Mouse (Mus musculus) liver, postnatal 0 days (tissue): Measurements from ENCODE around the gene Gm49322. TPM values are rescaled to one million over a fixed set of nuclear protein-coding genes. Genes with fewer than 3 reads are reported as not detected.

Experiments used
- ATAC-seq: fragments of 200-750 bp; cut with Nextera tagmentation; 2 replicates; pipeline ENCODE4 v1.8.0; 2017; ENCODE audit warnings: mild to moderate bottlenecking, moderate library complexity
- DNase-seq: peaks from one replicate; pipeline ENCODE4 v3.0.0-alpha.2; 2016
- H3K27ac ChIP-seq: fragments of 300-500 bp; sonication (generic); 2 replicates; pipeline ENCODE4 v1.5.1; 2014; ENCODE audit warnings: antibody characterized with exemption, moderate library complexity, mild to moderate bottlenecking, low read depth
- H3K27me3 ChIP-seq: fragments of 300-500 bp; sonication (generic); 2 replicates; pipeline ENCODE4 v1.6.1; 2014; ENCODE audit warnings: low read length, control low read depth, mixed read lengths; ENCODE audit not compliant: insufficient read depth
- H3K36me3 ChIP-seq: fragments of 300-500 bp; sonication (generic); replicated peaks from 2 replicates; pipeline ENCODE4 v1.6.1; 2014; ENCODE audit warnings: mild to moderate bottlenecking, control low read depth, low read length, moderate library complexity, mixed read lengths; ENCODE audit not compliant: insufficient read depth
- H3K4me1 ChIP-seq: fragments of 300-500 bp; sonication (generic); 2 replicates; pipeline ENCODE4 v1.6.1; 2014; ENCODE audit warnings: antibody characterized with exemption, mild to moderate bottlenecking, control low read depth; ENCODE audit not compliant: insufficient read depth
- H3K4me2 ChIP-seq: fragments of 300-500 bp; sonication (generic); 2 replicates; pipeline ENCODE4 v1.6.1; 2014; ENCODE audit warnings: low read depth, mild to moderate bottlenecking, low read length, moderate library complexity, mixed read lengths
- H3K4me3 ChIP-seq: fragments of 300-500 bp; sonication (generic); 2 replicates; pipeline ENCODE4 v1.5.1; 2014; ENCODE audit warnings: low read depth, low read length
- H3K9ac ChIP-seq: fragments of 300-500 bp; sonication (generic); replicated peaks from 2 replicates; pipeline ENCODE4 v1.6.1; 2014; ENCODE audit warnings: mild to moderate bottlenecking, moderate library complexity
- H3K9me3 ChIP-seq: fragments of 300-500 bp; sonication (generic); 2 replicates; pipeline ENCODE4 v1.6.1; 2016; ENCODE audit warnings: mild to moderate bottlenecking, control low read depth, low read length, mixed read lengths
- CTCF ChIP-seq: sonication (generic); IDR thresholded peaks from 2 replicates; pipeline ENCODE4 v1.5.1; 2016; ENCODE audit warnings: antibody characterized with exemption, low read depth
- EP300 ChIP-seq: IDR thresholded peaks from 2 replicates; pipeline ENCODE4 v1.6.1; 2016; ENCODE audit warnings: antibody characterized with exemption, low read depth, mild to moderate bottlenecking
- WGBS: fragments of 180-500 bp; shearing (Covaris S2); extraction: QIAGEN DNeasy Blood & Tissue Kit; methylation state at CpG from one replicate; pipeline ENCODE4 v1.1.7; 2014; ENCODE audit not compliant: insufficient replicate concordance; 5-methylcytosine and 5-hydroxymethylcytosine counted together
- polyA plus RNA-seq: library from polyadenylated mRNA; unstranded; fragments of >200 nt; fragmentation: Nextera tagmentation; extraction: Ambion mirVana; gene quantifications from 2 replicates; pipeline ENCODE4 v1.2.1, GENCODE M21; 2015

Gm49322 gene
- polyA plus RNA-seq, 1 experiment from 2014 or later: 0.52 TPM

- H3K4me2 ChIP-seq: no peak overlapping the region
- ATAC-seq (no peak), DNase-seq (no peak)
- peaks cover 24% of the 10 kb centered on the region for H3K36me3 ChIP-seq
- H3K27me3 ChIP-seq: no peaks in the 10 kb centered on the region
- no peaks in the 10 kb centered on the region for H3K9me3 ChIP-seq
- H3K4me1 ChIP-seq: peaks cover 6% of the 10 kb centered on the region; the same call in 1 of the 2 replicates
- WGBS: 75% methylated on average over 6 of the region's 6 CpGs
- no peak overlapping the region for H3K4me3 ChIP-seq
- no peak overlapping the region for H3K9ac ChIP-seq
- no peak for TF ChIP-seq EP300
- TF ChIP-seq CTCF: no peak
- no peak overlapping the region for H3K27ac ChIP-seq
These were observed 8.5 kb downstream of the Gm49322 start for GRCm38 (mm10) chr10:80614351-80614750.

DNA sequence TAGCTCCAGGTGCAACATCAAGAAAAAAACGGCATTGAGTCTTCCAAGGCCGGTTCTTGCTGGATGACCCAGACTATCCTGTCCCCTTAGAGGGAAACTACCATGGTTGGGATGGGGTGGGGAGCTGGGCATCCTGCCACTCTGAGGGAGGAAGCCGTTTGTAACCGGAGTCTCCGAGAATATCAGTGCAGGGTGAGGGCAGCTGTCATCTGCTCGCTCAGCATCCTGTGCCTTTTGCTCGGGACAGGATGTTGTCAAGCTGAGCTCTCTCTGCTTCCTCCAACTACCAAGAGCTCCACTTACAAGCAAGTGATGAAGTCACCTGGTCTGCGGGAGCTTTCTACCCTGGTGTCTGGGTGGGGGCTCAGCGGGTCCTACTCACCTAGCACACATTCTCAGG is 12.4 kb downstream of the Gm49322 start:
- no peak overlapping the region for H3K4me3 ChIP-seq
- no peak overlapping the region for H3K9ac ChIP-seq
- no peaks in the 10 kb centered on the region for H3K9me3 ChIP-seq
- H3K36me3 ChIP-seq: peaks cover 18% of the 10 kb centered on the region
- H3K4me2 ChIP-seq: no peak overlapping the region
- DNase-seq (no peak), ATAC-seq (no peak)
- H3K4me1 ChIP-seq: peaks cover 12% of the 10 kb centered on the region; the same call in 1 of the 2 replicates
- H3K27ac ChIP-seq: peak overlapping the region; percentile 60
- H3K27me3 ChIP-seq: no peaks in the 10 kb centered on the region
- no peak for TF ChIP-seq CTCF
- TF ChIP-seq EP300: no peak
- 44% methylated on average over 9 of the region's 9 CpGs for WGBS

GRCm38 (mm10) chr10:80619465-80620244 is 13.8 kb downstream of the Gm49322 start:
- Histone ChIP-seq H3K27ac (peak overlapping the region; percentile 46), H3K27me3 (no peaks in the 10 kb centered on the region), H3K36me3 (peaks cover 11% of the 10 kb centered on the region), H3K9ac (no peak overlapping the region), H3K4me1 (peaks cover 22% of the 10 kb centered on the region), H3K9me3 (no peaks in the 10 kb centered on the region), H3K4me3 (no peak overlapping the region), H3K4me2 (peak overlapping the region; percentile 18)
- TF ChIP-seq CTCF (no peak), EP300 (no peak)
- 65% methylated on average over 8 of the region's 8 CpGs for WGBS
- ATAC-seq (no peak), DNase-seq (no peak)

GRCm38 (mm10) chr10:80620365-80620764 is 14.5 kb downstream of the Gm49322 start:
- peaks cover 7% of the 10 kb centered on the region; the same call in 1 of the 2 replicates for H3K36me3 ChIP-seq
- no peak overlapping the region for H3K4me2 ChIP-seq
- no peak overlapping the region for H3K9ac ChIP-seq
- no peak overlapping the region for H3K4me3 ChIP-seq
- TF ChIP-seq CTCF (no peak), EP300 (no peak)
- ATAC-seq: no peak
- no peaks in the 10 kb centered on the region for H3K9me3 ChIP-seq
- WGBS: 86% methylated on average over 9 of the region's 9 CpGs
- peaks cover 29% of the 10 kb centered on the region for H3K4me1 ChIP-seq
- H3K27ac ChIP-seq: peak overlapping the region; percentile 30; the same call in 1 of the 2 replicates
- H3K27me3 ChIP-seq: no peaks in the 10 kb centered on the region
- DNase-seq: no peak

- peaks cover under 1% of the 10 kb centered on the region; the same call in 1 of the 2 replicates for H3K36me3 ChIP-seq
- H3K27me3 ChIP-seq: no peaks in the 10 kb centered on the region
- H3K4me3 ChIP-seq: peak overlapping the region; percentile 76
- H3K4me2 ChIP-seq: peak overlapping the region; percentile 74
- peaks cover 36% of the 10 kb centered on the region for H3K4me1 ChIP-seq
- DNase-seq: no peak
- H3K9me3 ChIP-seq: no peaks in the 10 kb centered on the region
- 59% methylated on average over 16 of the region's 16 CpGs for WGBS
- TF ChIP-seq EP300 (no peak), CTCF (no peak)
- ATAC-seq: no peak
- peak overlapping the region; percentile 91 for H3K27ac ChIP-seq
- H3K9ac ChIP-seq: peak overlapping the region; percentile 44
These were observed 15.2 kb downstream of the Gm49322 start for GRCm38 (mm10) chr10:80620796-80621689.

DNA sequence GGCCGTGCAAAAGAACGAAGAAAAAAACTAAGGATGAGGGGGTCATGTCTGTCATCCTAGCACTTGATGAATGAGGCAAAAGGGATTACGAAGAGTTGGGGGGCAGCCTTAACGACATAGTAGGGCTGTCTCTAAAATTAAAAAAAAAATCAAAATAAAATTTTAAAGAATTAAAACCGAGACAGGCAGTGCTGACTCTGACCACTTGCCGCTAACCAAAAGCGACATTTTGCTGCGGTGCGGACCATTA is 15.8 kb downstream of the Gm49322 start:
- ATAC-seq: no peak
- WGBS: 2% methylated on average over 9 of the region's 9 CpGs
- peak overlapping the region; percentile 91 for H3K27ac ChIP-seq
- H3K36me3 ChIP-seq: no peaks in the 10 kb centered on the region
- H3K4me1 ChIP-seq: peaks cover 41% of the 10 kb centered on the region
- H3K9me3 ChIP-seq: no peaks in the 10 kb centered on the region
- peak overlapping the region; percentile 44 for H3K9ac ChIP-seq
- DNase-seq: no peak
- no peak for TF ChIP-seq EP300
- TF ChIP-seq CTCF: no peak
- no peaks in the 10 kb centered on the region for H3K27me3 ChIP-seq
- peak overlapping the region; percentile 74 for H3K4me2 ChIP-seq
- peak overlapping the region; percentile 76 for H3K4me3 ChIP-seq
